Mouse (Mus musculus) neural tube, embryonic 11.5 days (tissue): ENCODE results near the gene Card10. TPM values are rescaled to one million over a fixed set of nuclear protein-coding genes. Genes with fewer than 3 reads are reported as not detected.

ENCODE experiments used
- ATAC-seq: fragments of 200-750 bp; cut with Nextera tagmentation; 2 replicates; pipeline ENCODE4 v1.8.0; 2017; ENCODE audit warnings: moderate number of reproducible peaks, mild to moderate bottlenecking, moderate TSS enrichment, moderate library complexity; ENCODE audit not compliant: insufficient read depth, low FRiP score, low TSS enrichment
- DNase-seq: peaks from one replicate; pipeline ENCODE4 v3.0.0-alpha.2; 2015; ENCODE audit warnings: low spot score
- H3K27ac ChIP-seq: fragments of 300-500 bp; sonication (generic); 2 replicates; pipeline ENCODE4 v1.5.1; 2014; ENCODE audit warnings: low read depth, mild to moderate bottlenecking, low read length
- H3K27me3 ChIP-seq: fragments of 300-500 bp; sonication (generic); 2 replicates; pipeline ENCODE4 v1.6.1; 2014; ENCODE audit warnings: mild to moderate bottlenecking, low read length, mixed read lengths; ENCODE audit not compliant: control insufficient read depth, insufficient read depth
- H3K36me3 ChIP-seq: fragments of 300-500 bp; sonication (generic); 2 replicates; pipeline ENCODE4 v1.6.1; 2014; ENCODE audit warnings: mild to moderate bottlenecking, low read length, moderate library complexity, mixed read lengths; ENCODE audit not compliant: control insufficient read depth, insufficient read depth
- H3K4me1 ChIP-seq: fragments of 300-500 bp; sonication (generic); 2 replicates; pipeline ENCODE4 v1.6.1; 2014; ENCODE audit warnings: low read length, mixed read lengths; ENCODE audit not compliant: control insufficient read depth, insufficient read depth
- H3K4me2 ChIP-seq: fragments of 300-500 bp; sonication (generic); 2 replicates; pipeline ENCODE4 v1.6.1; 2014; ENCODE audit warnings: low read depth, mild to moderate bottlenecking, moderate library complexity
- H3K4me3 ChIP-seq: fragments of 300-500 bp; sonication (generic); 2 replicates; pipeline ENCODE4 v1.5.1; 2014; ENCODE audit warnings: low read depth, low read length
- H3K9ac ChIP-seq: fragments of 300-500 bp; sonication (generic); 2 replicates; pipeline ENCODE4 v1.6.1; 2014; ENCODE audit warnings: mild to moderate bottlenecking, low read length
- H3K9me3 ChIP-seq: fragments of 300-500 bp; sonication (generic); 2 replicates; pipeline ENCODE4 v1.6.1; 2016; ENCODE audit warnings: low read length; ENCODE audit not compliant: control insufficient read depth
- WGBS: fragments of 180-500 bp; shearing (Covaris S2); extraction: QIAGEN DNeasy Blood & Tissue Kit; methylation state at CpG from one replicate; pipeline ENCODE4 v1.1.7; 2014; 5-methylcytosine and 5-hydroxymethylcytosine counted together
- polyA plus RNA-seq: library from polyadenylated mRNA; unstranded; fragments of >200 nt; fragmentation: Nextera tagmentation; extraction: Ambion mirVana; gene quantifications from 2 replicates; pipeline ENCODE4 v1.2.1, GENCODE M21; 2014

Gene Card10
- polyA plus RNA-seq, 1 experiment from 2014 or later = 3.7 TPM

GRCm38 (mm10) chr15:78785961-78786360 is 16.9 kb downstream of the Card10 start:
- DNase-seq (no peak), ATAC-seq (no peak)
- Histone ChIP-seq H3K4me1 (no peaks in the 10 kb centered on the region), H3K27me3 (no peaks in the 10 kb centered on the region), H3K4me2 (no peak overlapping the region), H3K9ac (no peak overlapping the region), H3K36me3 (no peaks in the 10 kb centered on the region), H3K9me3 (no peaks in the 10 kb centered on the region), H3K27ac (0 out of 2 replicates have a peak overlapping the region, but pooled peaks have one; percentile 14), H3K4me3 (no peak overlapping the region)
- WGBS = 29% methylated on average over 7 of the region's 7 CpGs

GRCm38 (mm10) chr15:78785258-78785657 is 17.6 kb downstream of the Card10 start:
- no peak for ATAC-seq
- DNase-seq = no peak
- H3K9ac ChIP-seq = no peak overlapping the region

GRCm38 (mm10) chr15:78784520-78784919 is 18.3 kb downstream of the Card10 start:
- ATAC-seq = no peak
- Histone ChIP-seq H3K4me3 (no peak overlapping the region), H3K4me2 (no peak overlapping the region), H3K36me3 (no peaks in the 10 kb centered on the region), H3K4me1 (no peaks in the 10 kb centered on the region), H3K9me3 (no peaks in the 10 kb centered on the region), H3K9ac (no peak overlapping the region), H3K27ac (no peak overlapping the region), H3K27me3 (no peaks in the 10 kb centered on the region)
- no peak for DNase-seq
- WGBS = 87% methylated on average over 5 of the region's 5 CpGs

More at GRCm38 (mm10) chr15:78785258-78785657, 17.6 kb downstream of the Card10 start:
- Histone ChIP-seq H3K4me3 (no peak overlapping the region), H3K27me3 (no peaks in the 10 kb centered on the region), H3K27ac (no peak overlapping the region), H3K9me3 (no peaks in the 10 kb centered on the region), H3K4me1 (no peaks in the 10 kb centered on the region), H3K4me2 (no peak overlapping the region), H3K36me3 (no peaks in the 10 kb centered on the region)
- 92% methylated on average over 7 of the region's 7 CpGs for WGBS

- DNase-seq (no peak), ATAC-seq (no peak)
- Histone ChIP-seq H3K4me3 (no peak overlapping the region), H3K4me2 (no peak overlapping the region), H3K36me3 (no peaks in the 10 kb centered on the region), H3K9me3 (no peaks in the 10 kb centered on the region), H3K27me3 (no peaks in the 10 kb centered on the region), H3K27ac (no peak overlapping the region), H3K9ac (no peak overlapping the region), H3K4me1 (0 out of 2 replicates have a peak, but pooled peaks cover 3% of the 10 kb centered on the region)
- 74% methylated on average over 14 of the region's 14 CpGs for WGBS
Measured at GRCm38 (mm10) chr15:78782348-78783103, 20.3 kb downstream of the Card10 start.

- Histone ChIP-seq H3K27ac (no peak overlapping the region), H3K9me3 (no peaks in the 10 kb centered on the region), H3K4me2 (no peak overlapping the region), H3K36me3 (no peaks in the 10 kb centered on the region), H3K4me1 (0 out of 2 replicates have a peak, but pooled peaks cover 3% of the 10 kb centered on the region), H3K9ac (no peak overlapping the region), H3K4me3 (no peak overlapping the region), H3K27me3 (no peaks in the 10 kb centered on the region)
- WGBS = 90% methylated on average over 7 of the region's 7 CpGs
- ATAC-seq (no peak), DNase-seq (no peak)
Measured at GRCm38 (mm10) chr15:78780908-78781307, 21.9 kb downstream of the Card10 start.

- no peak for ATAC-seq
- no peaks in the 10 kb centered on the region for H3K9me3 ChIP-seq
- H3K4me2 ChIP-seq = no peak overlapping the region
- H3K4me1 ChIP-seq = 0 out of 2 replicates have a peak, but pooled peaks cover 3% of the 10 kb centered on the region
- no peak overlapping the region for H3K27ac ChIP-seq
- no peak overlapping the region for H3K4me3 ChIP-seq
- H3K36me3 ChIP-seq = no peaks in the 10 kb centered on the region
- no peaks in the 10 kb centered on the region for H3K27me3 ChIP-seq
- 94% methylated on average over 14 of the region's 14 CpGs for WGBS
- DNase-seq = no peak
- H3K9ac ChIP-seq = no peak overlapping the region
Measured at GRCm38 (mm10) chr15:78780359-78780758, 22.5 kb downstream of the Card10 start.

- H3K9ac ChIP-seq = no peak overlapping the region
- no peaks in the 10 kb centered on the region for H3K36me3 ChIP-seq
- H3K9me3 ChIP-seq = no peaks in the 10 kb centered on the region
- H3K4me3 ChIP-seq = no peak overlapping the region
- ATAC-seq = no peak
- H3K27me3 ChIP-seq = no peaks in the 10 kb centered on the region
- no peak overlapping the region for H3K27ac ChIP-seq
- H3K4me1 ChIP-seq = 0 out of 2 replicates have a peak, but pooled peaks cover 3% of the 10 kb centered on the region
- 91% methylated on average over 5 of the region's 5 CpGs for WGBS
- DNase-seq = no peak
- no peak overlapping the region for H3K4me2 ChIP-seq
Measured at GRCm38 (mm10) chr15:78779690-78780089, 23.2 kb downstream of the Card10 start.

GRCm38 (mm10) chr15:78779253-78779652 is 23.6 kb downstream of the Card10 start:
- WGBS = 82% methylated on average over 8 of the region's 8 CpGs
- Histone ChIP-seq H3K9ac (no peak overlapping the region), H3K36me3 (no peaks in the 10 kb centered on the region), H3K9me3 (no peaks in the 10 kb centered on the region), H3K4me1 (0 out of 2 replicates have a peak, but pooled peaks cover 3% of the 10 kb centered on the region), H3K4me3 (no peak overlapping the region), H3K27ac (no peak overlapping the region), H3K27me3 (no peaks in the 10 kb centered on the region), H3K4me2 (no peak overlapping the region)
- ATAC-seq = no peak
- no peak for DNase-seq
